Mouse (Mus musculus): ENCODE measurements around the gene Spock1. TPM values are rescaled to one million over a fixed set of nuclear protein-coding genes. Genes with fewer than 3 reads are reported as not detected.

The Spock1 gene
- total and polyA plus RNA-seq, 3 experiments: not detected

DNA sequence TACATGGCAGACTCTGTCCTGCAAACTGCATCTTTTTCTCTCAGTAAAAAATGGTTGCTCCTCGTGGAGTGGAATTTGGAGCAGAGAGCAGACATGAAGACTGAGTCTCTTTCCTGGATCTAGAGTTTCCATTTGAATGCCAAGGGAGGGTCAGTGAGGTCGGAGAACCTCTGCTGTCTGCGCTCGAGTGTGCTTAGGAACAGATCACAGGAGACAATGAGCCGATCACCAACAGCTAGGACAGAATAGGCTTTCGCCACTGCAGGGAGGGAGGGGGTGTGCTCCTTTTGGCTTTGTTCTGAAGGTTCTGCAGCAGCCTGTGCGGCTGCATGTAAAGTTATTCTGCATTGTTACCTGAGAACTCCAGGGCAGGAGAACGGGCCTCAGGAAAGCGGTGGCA, 49.6 kb downstream of the Spock1 start:
- DNase-seq (ENCODE audit: extremely low read depth): no peak
- Histone ChIP-seq H3K27ac (ENCODE audit: insufficient read depth, low read depth) (no peak overlapping the region), H3K4me2 (ENCODE audit: insufficient read depth, low read depth, poor library complexity, severe bottlenecking) (no peak overlapping the region), H3K27me3 (replicated peaks) (no peaks in the 10 kb centered on the region), H3K79me2 (replicated peaks; ENCODE audit: control insufficient read depth, extremely low read depth, insufficient read depth, poor library complexity, severe bottlenecking) (no peaks in the 10 kb centered on the region), H3K36me3 (replicated peaks in 1 of 2; ENCODE audit: control insufficient read depth in 1 of 2, insufficient read depth in 1 of 2, low read length in 1 of 2) (no peaks in the 10 kb centered on the region), H3K9me3 (replicated peaks; ENCODE audit: low read length) (peaks cover 68% of the 10 kb centered on the region), H3K4me1 (ENCODE audit: control insufficient read depth in 1 of 2, insufficient read depth in 2 of 2) (no peaks in the 10 kb centered on the region), H3K9ac (ENCODE audit: insufficient read depth, low read depth) (no peak overlapping the region), H3K4me3 (replicated peaks in 1 of 3; ENCODE audit: low read depth in 2 of 3, low read length in 2 of 3, poor library complexity in 1 of 3) (no peak overlapping the region)
- no peak for TF ChIP-seq ZMIZ1 (IDR thresholded peaks at IDR 0.05; ENCODE audit: low read depth, low read length)
- TF ChIP-seq ELF1 (IDR thresholded peaks at IDR 0.05; ENCODE audit: low read depth, low read length): no peak
- no peak for TF ChIP-seq PAX5 (IDR thresholded peaks at IDR 0.05; ENCODE audit: low read length)
- no peak for TF ChIP-seq MAFK (IDR thresholded peaks at IDR 0.05; ENCODE audit: insufficient replicate concordance, low read length)
- TF ChIP-seq TCF12 (IDR thresholded peaks at IDR 0.05; ENCODE audit: low read depth, low read length): no peak
- TF ChIP-seq ZKSCAN1 (IDR thresholded peaks at IDR 0.05; ENCODE audit: borderline replicate concordance, low read depth, low read length): no peak
- TF ChIP-seq RCOR1 (conservative IDR thresholded peaks at IDR 0.05; ENCODE audit: low read depth, low read length): no peak
- no peak for TF ChIP-seq CHD2 (IDR thresholded peaks at IDR 0.05; ENCODE audit: low read length)
- no peak for TF ChIP-seq GABPA (IDR thresholded peaks at IDR 0.05; ENCODE audit: insufficient replicate concordance, low read depth, low read length)
- TF ChIP-seq RAD21 (IDR thresholded peaks at IDR 0.05; ENCODE audit: low read depth, low read length): no peak
- no peak for TF ChIP-seq E2F4 (IDR thresholded peaks at IDR 0.05; ENCODE audit: insufficient replicate concordance, low read depth, low read length)
- in situ Hi-C loops (cut with MboI; ENCODE audit: low pct_ligation_motif_present, low pct_unique_long_range_greater_than_20kb, low sequenced_read_pairs) (no loop called here), dilution Hi-C loops (cut with MboI; ENCODE audit: extremely low pct_ligation_motif_present, extremely low pct_unique_long_range_greater_than_20kb, low sequenced_read_pairs) (no loop called here)

DNA sequence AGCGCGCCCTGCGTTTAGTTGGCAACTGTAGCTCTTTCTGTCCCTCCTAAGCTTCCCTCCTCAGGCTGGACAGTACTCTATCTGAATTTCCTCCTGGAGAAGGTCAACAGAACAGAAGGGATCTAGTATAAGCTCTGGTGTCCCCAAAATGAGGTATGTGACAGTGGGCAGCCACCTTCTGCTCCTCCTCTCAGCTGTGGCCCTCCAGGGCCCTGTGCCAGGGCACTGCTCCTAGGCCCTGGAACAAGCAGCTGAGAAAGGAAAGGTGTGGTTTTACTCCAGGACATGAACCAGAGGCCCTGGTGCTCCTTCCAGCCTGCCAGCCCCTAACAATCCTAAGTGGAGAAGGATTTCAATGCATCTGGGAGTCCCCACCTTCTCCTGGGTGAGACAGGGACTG, 51.1 kb downstream of the Spock1 start:
- no peaks in the 10 kb centered on the region for H3K27me3 ChIP-seq (replicated peaks)
- DNase-seq (ENCODE audit: extremely low read depth): no peak
- TF ChIP-seq IRF4 (IDR thresholded peaks at IDR 0.05; ENCODE audit: low read depth, low read length) (no peak), MYC (IDR thresholded peaks at IDR 0.05; ENCODE audit: low read depth, low read length) (no peak), MAZ (IDR thresholded peaks at IDR 0.05; ENCODE audit: low read depth, low read length) (no peak), SMC3 (IDR thresholded peaks at IDR 0.05; ENCODE audit: low read depth, low read length) (no peak), CHD2 (IDR thresholded peaks at IDR 0.05; ENCODE audit: low read length) (no peak)
- H3K4me2 ChIP-seq (ENCODE audit: insufficient read depth, low read depth, poor library complexity, severe bottlenecking): no peak overlapping the region
- H3K79me2 ChIP-seq (replicated peaks; ENCODE audit: control insufficient read depth, extremely low read depth, insufficient read depth, poor library complexity, severe bottlenecking): no peaks in the 10 kb centered on the region
- no peak overlapping the region for H3K27ac ChIP-seq (ENCODE audit: insufficient read depth, low read depth)
- H3K4me3 ChIP-seq (replicated peaks in 1 of 3; ENCODE audit: low read depth in 2 of 3, low read length in 2 of 3, poor library complexity in 1 of 3): no peak overlapping the region
- H3K4me1 ChIP-seq (ENCODE audit: control insufficient read depth in 1 of 2, insufficient read depth in 2 of 2): no peaks in the 10 kb centered on the region
- peaks cover 68% of the 10 kb centered on the region for H3K9me3 ChIP-seq (replicated peaks; ENCODE audit: low read length)
- in situ Hi-C loops (cut with MboI; ENCODE audit: low pct_ligation_motif_present, low pct_unique_long_range_greater_than_20kb, low sequenced_read_pairs): no loop called here
- dilution Hi-C loops (cut with MboI; ENCODE audit: extremely low pct_ligation_motif_present, extremely low pct_unique_long_range_greater_than_20kb, low sequenced_read_pairs): no loop called here
- no peak overlapping the region for H3K9ac ChIP-seq (ENCODE audit: insufficient read depth, low read depth)
- H3K36me3 ChIP-seq (replicated peaks in 1 of 2; ENCODE audit: control insufficient read depth in 1 of 2, insufficient read depth in 1 of 2, low read length in 1 of 2): no peaks in the 10 kb centered on the region
